ENCODE assay signal across 9 mouse cellular contexts in genomic region chr14:24530228-24530627, GRCm38 (mm10). TPM values are rescaled to one million over a fixed set of nuclear protein-coding genes. Genes with fewer than 3 reads are reported as not detected.
DNase-seq lines count a peak whose midpoint lies in the region; ATAC-seq and TF ChIP-seq lines count a peak whose summit lies in the region.
"Had no signal": no experiment of that assay in that cellular context is flagged by ENCODE, and none has a peak within 500 bp of the region (broad histone marks: within the 10 kb centered on the region; RNA-seq: fewer than 3 reads in every experiment).

No protein-coding gene starts in this region.

- ATAC-seq in lung, postnatal 0 days = peak; percentile 46
- peak; percentile 57 for ATAC-seq in stomach, postnatal 0 days (ENCODE audit: low FRiP score, low TSS enrichment)

- 6% methylated on average over 6 of the region's 6 CpGs for WGBS in lung, postnatal 0 days
- WGBS in liver, adult 2 months = 6% methylated on average over 6 of the region's 6 CpGs
- 8% methylated on average over 6 of the region's 6 CpGs for WGBS in stomach, postnatal 0 days

- no peak overlapping the region for H3K4me3 ChIP-seq in lung, postnatal 0 days (ENCODE audit: low read depth, low read length)
- H3K4me3 ChIP-seq in liver, adult 2 months (ENCODE audit: insufficient read depth, low read depth, low read length) = no peak overlapping the region
- H3K4me3 ChIP-seq in stomach, postnatal 0 days (ENCODE audit: low read depth, low read length) = no peak overlapping the region

- no peak overlapping the region for H3K9ac ChIP-seq in lung, postnatal 0 days (replicated peaks; ENCODE audit: low read depth)
- no peak overlapping the region for H3K9ac ChIP-seq in liver, adult 2 months (ENCODE audit: low read depth, low read length)
- peak overlapping the region; percentile 38; the same call in 1 of the 2 replicates for H3K9ac ChIP-seq in stomach, postnatal 0 days (ENCODE audit: low read length)

- DNase-seq in lung, postnatal 0 days (ENCODE audit: low spot score) = peak; percentile 18
- DNase-seq in lung, postnatal 25 days (ENCODE audit: low spot score) = no peak
- DNase-seq in forelimb bud, embryonic 11.5 days (ENCODE audit: low read depth, low spot score) = peak; percentile 75
- peak; percentile 25 for DNase-seq in liver, adult 2 months (ENCODE audit: extremely low read depth, low read depth, low spot score)
- DNase-seq in stomach, postnatal 0 days (ENCODE audit: low spot score) = peak; percentile 69
- DNase-seq in cerebellum, adult 9-11 months = no peak
- DNase-seq in left cerebral cortex, adult 11 months (ENCODE audit: low spot score) = no peak
- no peak for DNase-seq in frontal cortex, postnatal 25 days (ENCODE audit: low spot score in 2 of 2)
- DNase-seq: right cerebral cortex, adult 18-20 months had no signal

- no peaks in the 10 kb centered on the region for H3K36me3 ChIP-seq in lung, postnatal 0 days (ENCODE audit: insufficient read depth, low read length)
- H3K36me3 ChIP-seq in liver, adult 2 months (ENCODE audit: control insufficient read depth, insufficient read depth, low read length) = no peaks in the 10 kb centered on the region
- H3K36me3 ChIP-seq in stomach, postnatal 0 days (ENCODE audit: control insufficient read depth, insufficient read depth, low read length) = no peaks in the 10 kb centered on the region

- TF ChIP-seq EP300 in lung, postnatal 0 days (IDR thresholded peaks at IDR 0.05) = no peak
- TF ChIP-seq EP300 in stomach, postnatal 0 days (optimal IDR thresholded peaks at IDR 0.05) = no peak

- H3K27me3 ChIP-seq in lung, postnatal 0 days (replicated peaks; ENCODE audit: insufficient read depth, low read length) = no peaks in the 10 kb centered on the region
- no peaks in the 10 kb centered on the region for H3K27me3 ChIP-seq in liver, adult 2 months (ENCODE audit: control insufficient read depth, insufficient read depth, low read length)
- H3K27me3 ChIP-seq in stomach, postnatal 0 days (ENCODE audit: control insufficient read depth, insufficient read depth, low read length) = no peaks in the 10 kb centered on the region

- H3K27ac ChIP-seq in lung, postnatal 0 days (ENCODE audit: low read length) = no peak overlapping the region
- no peak overlapping the region for H3K27ac ChIP-seq in liver, adult 2 months (replicated peaks; ENCODE audit: insufficient read depth, low read depth, low read length)
- no peak overlapping the region for H3K27ac ChIP-seq in stomach, postnatal 0 days (replicated peaks)

- no peak overlapping the region for H3K4me2 ChIP-seq in lung, postnatal 0 days (replicated peaks; ENCODE audit: low read depth, low read length)
- H3K4me2 ChIP-seq in stomach, postnatal 0 days (replicated peaks; ENCODE audit: low read depth) = no peak overlapping the region

- TF ChIP-seq CTCF in lung, postnatal 0 days (IDR thresholded peaks at IDR 0.05) = no peak
- no peak for TF ChIP-seq CTCF in liver, adult 2 months (IDR thresholded peaks at IDR 0.05; ENCODE audit: low read depth, low read length)
- TF ChIP-seq CTCF in stomach, postnatal 0 days (IDR thresholded peaks at IDR 0.05; ENCODE audit: low read depth) = no peak

- no peaks in the 10 kb centered on the region for H3K4me1 ChIP-seq in lung, postnatal 0 days (ENCODE audit: insufficient read depth, low read depth, low read length)
- H3K4me1 ChIP-seq in liver, adult 2 months (ENCODE audit: control insufficient read depth, insufficient read depth, low read length) = peaks cover 5% of the 10 kb centered on the region; the same call in 1 of the 2 replicates
- H3K4me1 ChIP-seq in stomach, postnatal 0 days (replicated peaks; ENCODE audit: control insufficient read depth, insufficient read depth) = peaks cover 4% of the 10 kb centered on the region; the same call in 1 of the 2 replicates

- TF ChIP-seq POLR2A in liver, adult 2 months (IDR thresholded peaks at IDR 0.05; ENCODE audit: extremely low read depth, insufficient read depth, low read length) = no peak

- H3K9me3 ChIP-seq in lung, postnatal 0 days (ENCODE audit: low read length) = no peaks in the 10 kb centered on the region
- H3K9me3 ChIP-seq in stomach, postnatal 0 days (ENCODE audit: control insufficient read depth, low read length) = no peaks in the 10 kb centered on the region

- no peaks in the 10 kb centered on the region for H3K79me2 ChIP-seq in liver, adult 2 months (ENCODE audit: control insufficient read depth, insufficient read depth, low read length)

RNA-seq across cellular contexts. Expression of gene Rps24, which starts 43.3 kb away (rescaled TPM):
- 752 and 791 TPM in 2 replicates for polyA plus RNA-seq in lung, postnatal 0 days (2015; fragmentation: Nextera tagmentation; extraction: Ambion mirVana)
- 876 and 959 TPM in 2 replicates for total RNA-seq in liver, adult 2 months (2014; rRNA removed)
- 184 and 206 TPM in 2 replicates for polyA plus RNA-seq in liver, adult 2 months (2012; rRNA removed)
- polyA plus RNA-seq in stomach, postnatal 0 days (2015; fragmentation: Nextera tagmentation; extraction: Ambion mirVana) = 1,066 and 1,112 TPM in 2 replicates

RNA-seq across cellular contexts. Expression of gene Polr3a, which starts 43.4 kb away (rescaled TPM):
- 8.4 and 10.1 TPM in 2 replicates for polyA plus RNA-seq in lung, postnatal 0 days (2015; fragmentation: Nextera tagmentation; extraction: Ambion mirVana)
- total RNA-seq in liver, adult 2 months (2014; rRNA removed) = 10.1 and 11.7 TPM in 2 replicates
- polyA plus RNA-seq in liver, adult 2 months (2012; rRNA removed) = 4.0 and 5.1 TPM in 2 replicates
- polyA plus RNA-seq in stomach, postnatal 0 days (2015; fragmentation: Nextera tagmentation; extraction: Ambion mirVana) = 6.3 and 7.0 TPM in 2 replicates

Comparison
In these comparisons a context has a peak if more than half of its experiments do, and no peak if none do; other contexts are left out.
1. DNase-seq: peak in lung, postnatal 0 days (single experiment), forelimb bud, embryonic 11.5 days (single experiment), liver, adult 2 months (single experiment) and stomach, postnatal 0 days (single experiment); none in lung, postnatal 25 days (single experiment), cerebellum, adult 9-11 months (single experiment), left cerebral cortex, adult 11 months (single experiment) and frontal cortex, postnatal 25 days (0 of 2).